In the genomic region with DNA sequence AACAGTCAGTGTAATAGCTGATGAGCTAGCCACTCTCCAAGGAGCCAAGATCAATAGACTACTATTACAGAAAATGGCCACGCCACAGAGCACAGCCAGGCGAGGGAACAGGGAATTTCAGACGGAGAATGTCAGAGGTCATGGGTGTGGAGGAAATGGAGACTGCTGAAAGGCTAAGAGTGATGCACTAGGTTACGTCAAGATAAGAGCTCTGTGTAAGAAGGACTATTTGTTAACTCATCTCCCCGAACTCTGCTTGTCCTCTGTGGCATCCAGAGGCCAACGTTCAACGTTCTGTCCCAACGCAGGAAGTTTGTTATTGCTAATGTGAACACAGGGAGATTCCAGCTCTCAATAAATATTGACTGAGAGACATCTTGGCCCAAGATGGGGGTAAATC, we compare ENCODE assay signal across 16 mouse cellular contexts.
A peak's percentile ranks its signal among the peaks of the same experiment; 100 is the strongest.
DNase-seq lines count a peak whose midpoint lies in the region; ATAC-seq and TF ChIP-seq lines count a peak whose summit lies in the region.
"Had no signal": no experiment of that assay in that cellular context is flagged by ENCODE, and none has a peak within 500 bp of the region (broad histone marks: within the 10 kb centered on the region; RNA-seq: fewer than 3 reads in every experiment).

No protein-coding gene starts in this region.

- 25% methylated on average over 8 of the region's 8 CpGs for WGBS in heart, adult 2 months
- WGBS in kidney, embryonic 15.5 days = 52% methylated on average over 8 of the region's 8 CpGs

- no peak overlapping the region for H3K4me2 ChIP-seq in kidney, embryonic 15.5 days
- H3K4me2 ChIP-seq: limb, embryonic 12.5 days; liver, embryonic 15.5 days; midbrain, embryonic 12.5 days had no signal

- intact Hi-C loops in heart, adult 2 months (cut with DNase I) = no loop called here
- intact Hi-C loops in heart, postnatal 10 days (cut with DNase I) = no loop called here

- no peaks in the 10 kb centered on the region for H3K36me3 ChIP-seq in heart, adult 2 months (ENCODE audit: control insufficient read depth, insufficient read depth, low read length)
- no peaks in the 10 kb centered on the region for H3K36me3 ChIP-seq in kidney, embryonic 15.5 days
- H3K36me3 ChIP-seq: embryonic facial prominence, embryonic 10.5 days; limb, embryonic 12.5 days; liver, embryonic 15.5 days; midbrain, embryonic 12.5 days had no signal

- H3K4me3 ChIP-seq in heart, adult 2 months = no peak overlapping the region
- H3K4me3 ChIP-seq in kidney, embryonic 15.5 days (replicated peaks) = no peak overlapping the region
- H3K4me3 ChIP-seq: embryonic facial prominence, embryonic 10.5 days; limb, embryonic 12.5 days; liver, embryonic 15.5 days; midbrain, embryonic 12.5 days had no signal

- DNase-seq in heart, adult 2 months = no peak
- no peak for DNase-seq in heart, postnatal 10 days
- DNase-seq in kidney, adult 8-10 months = peak; percentile 15 to 38
- DNase-seq in kidney, postnatal 14 days = peak; percentile 24
- peak; percentile 20 for DNase-seq in yolk sac, embryonic 10.5 days (ENCODE audit: low spot score)
- DNase-seq in right cerebral cortex, postnatal 36 days (ENCODE audit: low spot score in 2 of 2) = no peak
- DNase-seq: cerebellum, adult 11-12 months; cerebellum, postnatal 36 days; retina, postnatal 1 day; right cerebral cortex, postnatal 4 days had no signal

- no peak for TF ChIP-seq POLR2A in heart, adult 2 months (IDR thresholded peaks at IDR 0.05; ENCODE audit: insufficient read depth, low read depth, low read length)

- peak overlapping the region; percentile 34; the same call in 1 of the 2 replicates for H3K27ac ChIP-seq in heart, adult 2 months
- H3K27ac ChIP-seq in kidney, embryonic 15.5 days = no peak overlapping the region
- H3K27ac ChIP-seq: embryonic facial prominence, embryonic 10.5 days; limb, embryonic 12.5 days; liver, embryonic 15.5 days; midbrain, embryonic 12.5 days had no signal

- H3K9me3 ChIP-seq in kidney, embryonic 15.5 days (replicated peaks) = no peaks in the 10 kb centered on the region
- H3K9me3 ChIP-seq: embryonic facial prominence, embryonic 10.5 days; limb, embryonic 12.5 days; liver, embryonic 15.5 days; midbrain, embryonic 12.5 days had no signal

- H3K79me2 ChIP-seq in heart, adult 2 months (replicated peaks; ENCODE audit: control insufficient read depth, insufficient read depth, low read length) = no peaks in the 10 kb centered on the region

- H3K4me1 ChIP-seq in heart, adult 2 months (ENCODE audit: control insufficient read depth, insufficient read depth, low read length) = peaks cover 3% of the 10 kb centered on the region
- no peaks in the 10 kb centered on the region for H3K4me1 ChIP-seq in kidney, embryonic 15.5 days
- H3K4me1 ChIP-seq: limb, embryonic 12.5 days; liver, embryonic 15.5 days; midbrain, embryonic 12.5 days had no signal

- no peaks in the 10 kb centered on the region for H3K27me3 ChIP-seq in heart, adult 2 months (ENCODE audit: control insufficient read depth, insufficient read depth, low read length)
- H3K27me3 ChIP-seq in kidney, embryonic 15.5 days = no peaks in the 10 kb centered on the region
- H3K27me3 ChIP-seq: limb, embryonic 12.5 days; liver, embryonic 15.5 days had no signal

- H3K9ac ChIP-seq in heart, adult 2 months (ENCODE audit: low read depth, low read length) = no peak overlapping the region
- no peak overlapping the region for H3K9ac ChIP-seq in kidney, embryonic 15.5 days
- H3K9ac ChIP-seq: limb, embryonic 12.5 days; liver, embryonic 15.5 days; midbrain, embryonic 12.5 days had no signal

- no peak for TF ChIP-seq CTCF in heart, adult 2 months (IDR thresholded peaks at IDR 0.05)

- no peak for TF ChIP-seq EP300 in heart, adult 2 months (IDR thresholded peaks at IDR 0.05; ENCODE audit: insufficient read depth, low read depth, low read length)

- no peak for ATAC-seq in kidney, embryonic 15.5 days (replicated peaks; ENCODE audit: low FRiP score)
- ATAC-seq: lung, postnatal 0 days had no signal

Comparison
In these comparisons a context has a peak if more than half of its experiments do, and no peak if none do; other contexts are left out.
1. DNase-seq: peak in kidney, adult 8-10 months (2 of 2), kidney, postnatal 14 days (single experiment) and yolk sac, embryonic 10.5 days (single experiment); none in heart, adult 2 months (0 of 2), heart, postnatal 10 days (0 of 2) and right cerebral cortex, postnatal 36 days (0 of 2).